Mouse (Mus musculus): ENCODE data around the gene H2-Eb1.

H2-Eb1 gene

GRCm38 (mm10) chr17:34305380-34306030 lies at the start of gene H2-Eb1:
H2-Eb1 (plus strand) TSS chr17:34305867.
- peak; percentile 71 for DNase-seq (ENCODE audit: low spot score)

DNA sequence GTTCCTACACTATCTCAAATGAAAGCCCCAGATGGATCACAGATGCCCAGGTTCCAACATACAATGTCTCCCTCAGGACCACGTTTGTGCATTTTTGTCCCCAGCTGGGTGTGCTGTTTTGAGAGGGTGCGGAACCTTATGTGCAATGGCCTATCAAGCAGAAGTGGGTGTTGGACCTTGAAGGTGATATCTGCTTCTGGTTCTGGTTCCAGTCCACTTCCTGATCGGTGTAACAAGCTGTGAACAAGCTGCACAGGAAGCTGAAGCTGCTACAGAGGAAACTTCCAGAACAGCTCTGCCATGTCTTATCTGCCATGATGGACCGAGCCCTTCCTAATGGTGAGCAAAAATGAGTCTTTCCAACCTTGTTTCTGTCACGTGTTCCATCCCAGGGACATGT lies 49.2 kb upstream of the H2-Eb1 start:
- no peak for DNase-seq (ENCODE audit: low spot score)

GRCm38 (mm10) chr17:34257594-34258375 lies 47.9 kb upstream of the H2-Eb1 start, which contains the start of gene H2-Ab1:
H2-Ab1 (plus strand) TSS chr17:34257689.
- peak; percentile 60 for DNase-seq (ENCODE audit: low spot score)

GRCm38 (mm10) chr17:34260551-34260950 lies 45.1 kb upstream of the H2-Eb1 start:
- DNase-seq (ENCODE audit: low spot score), result no peak

GRCm38 (mm10) chr17:34261502-34261901 lies 44.2 kb upstream of the H2-Eb1 start:
- DNase-seq (ENCODE audit: low spot score), result peak; percentile 81

GRCm38 (mm10) chr17:34263068-34263467 lies 42.6 kb upstream of the H2-Eb1 start:
- peak; percentile 73 for DNase-seq (ENCODE audit: low spot score)

- no peak for DNase-seq (ENCODE audit: low spot score)
Measured at GRCm38 (mm10) chr17:34263811-34264371, 41.8 kb upstream of the H2-Eb1 start.

DNA sequence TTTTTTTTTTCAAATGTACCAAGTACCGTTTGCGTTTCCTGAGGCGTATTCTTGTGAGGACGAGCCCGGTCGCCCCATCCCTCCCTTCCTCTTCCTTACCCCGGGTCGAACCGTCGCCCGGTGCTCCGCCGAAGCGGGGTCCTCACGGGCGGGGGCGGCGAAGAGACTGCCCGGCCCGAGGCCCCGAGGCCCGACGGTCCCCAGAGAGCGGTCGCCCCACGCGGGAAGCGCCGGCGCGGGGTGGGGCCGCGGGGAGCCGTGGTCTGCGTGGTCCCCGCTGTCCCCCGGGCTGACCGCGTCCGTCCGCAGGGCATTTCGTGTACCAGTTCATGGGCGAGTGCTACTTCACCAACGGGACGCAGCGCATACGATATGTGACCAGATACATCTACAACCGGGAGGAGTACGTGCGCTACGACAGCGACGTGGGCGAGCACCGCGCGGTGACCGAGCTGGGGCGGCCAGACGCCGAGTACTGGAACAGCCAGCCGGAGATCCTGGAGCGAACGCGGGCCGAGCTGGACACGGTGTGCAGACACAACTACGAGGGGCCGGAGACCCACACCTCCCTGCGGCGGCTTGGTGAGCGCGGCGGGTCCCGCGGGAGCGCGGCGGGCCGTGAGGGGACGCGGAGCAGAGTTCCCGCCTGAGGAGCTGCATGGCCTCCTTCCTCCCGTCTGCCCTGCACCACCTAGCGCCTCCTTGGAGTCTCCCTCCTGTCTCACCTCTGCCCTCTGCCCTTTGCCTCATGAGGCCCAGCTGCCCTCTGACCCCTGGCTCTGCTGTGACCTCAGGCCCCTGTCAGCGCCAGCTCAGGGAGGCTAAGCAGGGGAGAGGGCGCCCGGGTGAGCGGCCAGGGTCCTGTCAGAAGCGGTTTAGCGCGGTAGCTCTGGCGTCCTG lies 41.0 kb upstream of the H2-Eb1 start:
- no peak for DNase-seq (ENCODE audit: low spot score)

DNA sequence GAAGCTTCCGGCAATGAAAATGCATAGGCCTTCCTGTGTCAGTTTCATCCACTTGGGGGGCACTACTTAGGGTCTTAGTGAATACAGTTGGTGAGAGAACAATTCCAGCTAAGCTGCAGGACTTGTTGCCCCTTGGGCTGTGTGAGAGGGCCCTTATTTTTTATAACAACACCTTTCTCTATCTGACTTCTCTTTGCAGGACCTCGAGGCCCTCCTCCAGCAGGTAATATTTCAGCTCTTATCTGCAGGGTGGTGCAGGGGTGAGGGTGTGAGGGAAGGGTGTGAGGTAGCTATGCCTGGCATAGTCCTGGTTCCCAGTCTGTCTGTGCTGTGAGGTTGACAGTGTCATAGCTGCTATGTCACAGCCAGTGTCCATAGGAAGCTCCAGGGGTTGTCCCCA lies 37.4 kb upstream of the H2-Eb1 start:
- DNase-seq (ENCODE audit: low spot score), result no peak

DNA sequence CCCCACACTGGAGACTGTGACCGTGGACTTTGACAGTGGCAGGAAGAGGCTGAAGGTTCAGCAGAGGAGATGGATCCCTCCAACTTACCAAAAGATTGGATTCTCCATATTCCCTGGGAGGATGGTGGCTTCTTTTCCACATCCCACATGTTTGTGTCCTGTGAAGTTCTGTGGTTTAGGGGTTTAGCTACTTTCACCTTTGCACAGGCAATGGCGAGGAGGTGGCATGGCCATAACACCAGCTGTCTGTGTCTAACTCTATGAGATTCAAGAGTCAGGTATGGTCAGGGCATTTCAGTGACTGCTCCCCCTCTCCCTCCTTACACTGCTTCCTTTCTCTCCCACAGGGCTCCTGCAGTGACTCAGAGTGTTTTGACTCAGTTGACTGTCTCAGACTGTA lies 36.9 kb upstream of the H2-Eb1 start:
- DNase-seq (ENCODE audit: low spot score), result no peak

GRCm38 (mm10) chr17:34269817-34270216 lies 35.9 kb upstream of the H2-Eb1 start:
- no peak for DNase-seq (ENCODE audit: low spot score)

DNA sequence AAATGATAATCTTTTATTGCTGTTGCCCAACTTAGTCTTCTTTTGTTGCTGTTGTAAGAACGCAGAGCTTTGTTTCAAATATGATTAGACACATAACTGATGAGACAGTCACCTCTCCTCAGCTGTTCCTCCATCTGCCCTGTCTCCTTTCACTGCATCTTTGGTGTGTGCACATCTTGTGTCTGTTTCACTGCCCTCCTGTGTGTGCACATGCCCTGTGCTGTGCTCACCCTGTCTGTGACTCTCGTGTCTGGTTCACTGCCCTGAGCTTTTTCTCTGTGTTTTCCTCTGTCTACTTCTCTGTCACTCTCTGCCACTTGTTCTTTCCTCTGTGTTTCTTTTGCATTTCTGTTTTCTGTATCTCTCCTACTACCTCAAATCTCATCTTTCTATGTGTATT lies 35.4 kb upstream of the H2-Eb1 start:
- DNase-seq (ENCODE audit: low spot score), result no peak

GRCm38 (mm10) chr17:34270940-34271339 lies 34.7 kb upstream of the H2-Eb1 start:
- no peak for DNase-seq (ENCODE audit: low spot score)

DNA sequence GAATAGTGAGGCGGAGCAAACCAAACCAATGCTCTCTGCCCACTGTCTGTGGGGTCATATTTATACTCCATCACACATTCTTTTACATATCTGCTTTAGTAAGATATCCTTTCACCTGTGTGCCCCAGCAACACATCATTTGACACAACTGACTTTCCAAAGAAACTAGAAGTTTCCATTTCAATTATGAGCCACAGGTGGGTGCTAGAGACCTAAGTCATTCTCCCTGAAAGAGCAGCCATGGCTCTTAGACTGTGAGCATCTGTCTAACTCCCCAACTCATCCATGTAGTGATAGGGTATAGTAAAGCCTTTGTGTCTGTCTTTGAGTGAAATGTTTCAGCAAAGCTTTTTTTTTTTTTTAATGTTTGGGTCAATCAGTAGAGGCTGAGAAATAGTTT lies 33.6 kb upstream of the H2-Eb1 start:
- no peak for DNase-seq (ENCODE audit: low spot score)

DNA sequence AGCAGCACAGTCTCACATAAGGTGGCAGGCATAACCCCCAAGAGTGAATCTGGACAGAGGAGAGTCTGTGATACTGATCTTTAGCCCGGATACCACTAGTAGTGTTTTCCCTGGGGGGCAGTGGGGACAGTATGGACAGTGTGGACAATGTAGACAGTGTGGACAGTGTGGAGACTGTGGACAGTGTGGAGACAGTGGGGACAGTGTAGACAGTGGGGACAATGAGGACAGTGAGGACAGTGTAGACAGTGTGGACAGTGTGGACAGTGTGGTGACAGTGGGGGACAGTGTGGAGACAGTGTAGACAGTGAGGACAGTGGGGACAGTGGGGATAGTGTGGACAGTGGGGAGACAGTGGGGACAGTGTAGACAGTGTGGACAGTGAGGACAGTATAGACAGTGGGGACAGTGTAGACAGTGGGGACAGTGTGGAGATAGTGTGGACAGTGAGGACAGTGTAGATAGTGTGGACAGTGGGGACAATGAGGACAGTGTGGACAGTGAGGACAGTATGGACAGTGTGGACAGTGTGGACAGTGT lies 25.1 kb upstream of the H2-Eb1 start:
- no peak for DNase-seq (ENCODE audit: low spot score)

DNA sequence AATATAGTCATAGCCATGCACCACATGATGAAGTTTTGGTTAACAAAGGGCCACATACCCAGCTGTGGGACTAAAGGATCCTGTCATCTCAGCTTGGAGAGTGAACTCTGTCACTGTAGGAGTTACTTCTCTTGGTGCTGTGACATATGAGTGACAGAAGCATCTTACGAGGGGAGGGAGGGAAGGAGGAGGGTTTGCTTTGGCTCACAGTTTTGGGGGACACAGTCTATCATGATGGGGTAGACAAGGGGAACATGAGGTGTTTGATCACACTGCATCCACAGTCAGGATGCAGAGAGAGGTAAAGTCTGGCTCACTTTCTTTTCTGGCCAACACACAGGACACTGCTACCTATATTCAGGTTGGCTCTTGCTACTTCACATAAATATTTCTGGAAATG lies 23.8 kb upstream of the H2-Eb1 start:
- DNase-seq (ENCODE audit: low spot score), result no peak

DNA sequence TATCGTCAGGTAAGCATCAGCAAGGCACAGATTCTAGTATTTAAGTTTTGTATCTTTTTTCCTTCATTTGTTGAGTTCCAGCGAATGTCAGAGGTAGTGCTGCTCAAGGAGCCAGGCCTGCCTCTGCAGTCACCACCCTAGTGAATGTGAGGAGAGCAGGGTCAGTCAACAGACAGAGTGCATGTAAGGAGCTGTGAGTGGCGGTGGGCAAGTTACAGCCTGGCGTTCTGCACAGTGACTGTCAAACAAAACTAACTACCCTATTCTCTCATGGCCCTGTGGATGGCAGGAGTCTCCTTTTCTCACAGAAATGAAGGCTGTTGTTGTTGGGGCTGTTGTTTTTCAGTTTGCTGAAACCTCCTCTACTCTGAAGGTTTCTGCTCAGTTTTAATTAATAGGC lies 20.3 kb upstream of the H2-Eb1 start:
- no peak for DNase-seq (ENCODE audit: low spot score)

DNA sequence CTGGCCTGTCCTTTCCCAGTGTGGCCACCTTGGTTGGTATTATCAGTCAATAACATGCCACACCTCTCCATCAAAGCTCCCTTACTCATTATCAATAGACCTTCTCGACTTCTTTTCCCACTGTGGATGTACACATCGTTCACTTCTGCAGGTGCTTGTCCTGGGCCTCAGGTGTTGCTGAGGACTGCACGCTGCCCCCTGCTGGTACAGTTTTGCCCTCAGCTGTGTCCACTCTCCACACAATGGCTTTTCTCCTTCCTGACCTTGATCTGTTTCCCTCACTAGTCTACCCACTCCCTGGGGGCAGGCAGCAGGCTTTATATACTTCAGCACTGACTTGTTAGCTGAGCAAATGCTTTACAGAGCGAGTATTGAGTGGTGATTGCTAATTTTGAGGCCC lies 19.8 kb upstream of the H2-Eb1 start:
- no peak for DNase-seq (ENCODE audit: low spot score)

- DNase-seq (ENCODE audit: low spot score), result no peak
Measured at GRCm38 (mm10) chr17:34286501-34286900, 19.2 kb upstream of the H2-Eb1 start.

DNA sequence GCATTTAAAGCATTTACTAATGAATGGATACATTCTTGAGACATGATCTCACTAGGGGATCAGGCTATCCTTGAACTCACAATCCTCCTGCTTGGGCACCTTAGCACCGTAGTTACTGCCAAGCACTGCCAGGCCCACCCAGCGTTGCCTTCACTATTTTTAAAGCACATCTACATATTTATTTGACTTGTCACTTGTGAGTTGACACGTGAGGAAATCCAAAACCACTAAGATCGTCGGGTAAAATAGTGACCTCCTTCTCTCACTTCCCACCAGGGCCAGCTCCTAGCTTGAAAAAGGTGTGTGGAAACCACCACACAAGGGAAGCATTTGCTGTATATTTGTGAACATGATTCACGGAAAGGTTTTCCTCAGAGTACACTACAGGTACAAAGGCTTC lies 18.7 kb upstream of the H2-Eb1 start:
- no peak for DNase-seq (ENCODE audit: low spot score)

DNA sequence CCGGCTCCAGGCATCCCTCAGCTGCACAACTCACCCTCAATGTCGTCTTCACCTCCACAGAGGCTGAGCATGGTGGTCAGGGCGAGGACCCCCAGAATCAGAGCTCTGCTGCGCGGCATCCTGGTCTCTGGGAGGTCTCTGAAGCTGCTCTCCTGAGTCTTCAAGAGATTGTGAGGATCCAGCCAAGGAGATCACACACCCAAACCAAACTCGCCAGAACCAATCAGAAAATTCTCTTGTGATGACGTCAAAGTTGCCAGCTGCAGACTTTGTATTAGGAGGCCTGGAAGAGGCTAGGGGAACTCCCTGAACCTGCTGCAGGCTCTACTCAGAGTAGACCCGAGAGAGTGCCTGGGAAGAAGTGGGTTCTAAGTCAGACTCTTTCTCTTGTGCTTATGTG lies 18.0 kb upstream of the H2-Eb1 start, which contains the start of gene H2-Aa:
H2-Aa (minus strand) TSS at position 176 of the 400 bp plus-strand sequence.
- DNase-seq (ENCODE audit: low spot score), result peak; percentile 79

- DNase-seq (ENCODE audit: low spot score), result no peak
Measured at GRCm38 (mm10) chr17:34288131-34288530, 17.5 kb upstream of the H2-Eb1 start.
